Mouse (Mus musculus) gastrocnemius, postnatal 25 days (tissue): ENCODE measurements around the gene AC129217.1. TPM values are rescaled to one million over a fixed set of nuclear protein-coding genes. Genes with fewer than 3 reads are reported as not detected.
"Not testable (repeated sequence)": the region's sequence is repeated elsewhere in the genome, so short reads cannot be mapped to it uniquely, and the experiment has no call there.

ENCODE experiments used
- DNase-seq: peaks from one replicate; pipeline ENCODE4 v3.0.0; 2022
- total RNA-seq, 2 experiments: library from RNA; stranded (reverse); gene quantifications; 1 replicate in 1 of 2; 2 replicates in 1 of 2; pipeline ENCODE4 v1.2.3; 2021

The AC129217.1 gene
- total RNA-seq, 2 experiments from 2014 or later: not detected

- no peak for DNase-seq
Observed at GRCm38 (mm10) chr19:8830664-8831063, 1.1 kb downstream of the AC129217.1 start.

GRCm38 (mm10) chr19:8831262-8831661, 1.7 kb downstream of the AC129217.1 start:
- no peak for DNase-seq

- no peak for DNase-seq
Observed at GRCm38 (mm10) chr19:8832971-8833370, 3.4 kb downstream of the AC129217.1 start.

- not testable (repeated sequence) for DNase-seq
Observed at GRCm38 (mm10) chr19:8836327-8836726, 6.8 kb downstream of the AC129217.1 start.

- peak; percentile 76 for DNase-seq
Observed at GRCm38 (mm10) chr19:8837251-8837791, 7.7 kb downstream of the AC129217.1 start, which contains the start of gene Bscl2. Gene Bscl2, plus strand, starts transcription at chr19:8837467.

GRCm38 (mm10) chr19:8838041-8838730, 8.6 kb downstream of the AC129217.1 start:
- DNase-seq: no peak

- no peak for DNase-seq
Observed at GRCm38 (mm10) chr19:8839103-8839907, 9.7 kb downstream of the AC129217.1 start, which contains the start of gene Gng3. Gene Gng3, minus strand, starts transcription at chr19:8839194.

- peak; percentile 57 for DNase-seq
Observed at GRCm38 (mm10) chr19:8839908-8840791, 10.6 kb downstream of the AC129217.1 start.

- no peak for DNase-seq
Observed at GRCm38 (mm10) chr19:8841012-8841411, 11.4 kb downstream of the AC129217.1 start.

- DNase-seq: no peak
Observed at GRCm38 (mm10) chr19:8842961-8843360, 13.4 kb downstream of the AC129217.1 start.

- peak; percentile 44 for DNase-seq
Observed at GRCm38 (mm10) chr19:8844371-8845129, 15.0 kb downstream of the AC129217.1 start.

GRCm38 (mm10) chr19:8848356-8848755, 18.8 kb downstream of the AC129217.1 start:
- DNase-seq: no peak

- DNase-seq: peak; percentile 78
Observed at GRCm38 (mm10) chr19:8850402-8850901, 20.9 kb downstream of the AC129217.1 start, which contains the start of gene Lrrn4cl. Gene Lrrn4cl, plus strand, starts transcription at chr19:8850768.

- DNase-seq: no peak
Observed at GRCm38 (mm10) chr19:8851639-8852038, 22.1 kb downstream of the AC129217.1 start.

GRCm38 (mm10) chr19:8852236-8852928, 22.8 kb downstream of the AC129217.1 start:
- peak; percentile 70 for DNase-seq

- DNase-seq: no peak
Observed at GRCm38 (mm10) chr19:8853117-8853516, 23.5 kb downstream of the AC129217.1 start.

- no peak for DNase-seq
Observed at GRCm38 (mm10) chr19:8857689-8858088, 28.1 kb downstream of the AC129217.1 start.

- DNase-seq: no peak
Observed at GRCm38 (mm10) chr19:8859018-8859417, 29.4 kb downstream of the AC129217.1 start.

- no peak for DNase-seq
Observed at GRCm38 (mm10) chr19:8864265-8864664, 34.7 kb downstream of the AC129217.1 start.

- not testable (repeated sequence) for DNase-seq
Observed at GRCm38 (mm10) chr19:8870381-8870780, 40.8 kb downstream of the AC129217.1 start.
